Mouse (Mus musculus) spleen, adult 10 weeks (tissue): ENCODE data around the gene Vangl1. TPM values are rescaled to one million over a fixed set of nuclear protein-coding genes. Genes with fewer than 3 reads are reported as not detected.

Source experiments
- polyA plus RNA-seq: library from polyadenylated mRNA; stranded (reverse); fragments of 350-450 nt; fragmentation: Illumina TruSeq; extraction: RNeasy Lipid Tissue Mini Kit (QIAGEN cat#74804); gene quantifications from one replicate; pipeline ENCODE4 v1.2.3, GENCODE M21; 2015; ENCODE audit warnings: low replicate concordance; ENCODE audit not compliant: insufficient read depth

Vangl1 gene
- 5.1 TPM for polyA plus RNA-seq

GRCm38 (mm10) chr3:102203781-102204721 lies at the start of gene Vangl1:
Gene Vangl1, minus strand, starts transcription at chr3:102204693.

Other genes with a start within 250 kb of the Vangl1 start
- gene Nhlh2, start 194.6 kb downstream of the Vangl1 start, polyA plus RNA-seq: not detected
- gene Casq2, start 118.3 kb downstream of the Vangl1 start, polyA plus RNA-seq: 2.3 TPM